Mouse (Mus musculus): ENCODE results near the gene Lrfn2. TPM values are rescaled to one million over a fixed set of nuclear protein-coding genes. Genes with fewer than 3 reads are reported as not detected.

Lrfn2 gene
- polyA plus RNA-seq, 1 experiment from 2014 or later = 1.1 TPM

DNA sequence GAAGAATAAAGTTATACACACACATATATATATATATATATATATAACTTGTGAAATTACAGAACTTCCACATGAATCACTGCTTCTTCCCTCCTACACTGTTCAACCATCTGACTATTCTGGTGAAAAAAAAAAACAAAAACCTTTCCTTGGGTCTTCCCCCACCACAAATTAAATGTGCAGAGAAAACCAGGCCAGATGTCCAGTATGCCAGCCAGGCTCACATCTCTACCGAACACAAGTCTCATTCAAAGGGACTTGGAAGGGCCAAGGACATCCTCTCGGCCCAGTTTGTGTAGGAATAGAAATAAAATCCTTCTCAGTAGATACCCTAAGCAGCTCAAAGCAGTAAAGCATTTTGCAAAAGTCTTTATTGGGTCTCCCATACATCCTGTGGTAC, 179.7 kb downstream of the Lrfn2 start:
- no peaks in the 10 kb centered on the region for H3K4me1 ChIP-seq (replicated peaks; ENCODE audit: control insufficient read depth, insufficient read depth, low read length)
- H3K27me3 ChIP-seq (ENCODE audit: control insufficient read depth, insufficient read depth, low read length) = no peaks in the 10 kb centered on the region
- no peak for ATAC-seq (replicated peaks; ENCODE audit: low FRiP score)
- DNase-seq (ENCODE audit: low spot score) = no peak
- H3K4me3 ChIP-seq (ENCODE audit: low read depth, low read length) = no peak overlapping the region
- H3K27ac ChIP-seq (ENCODE audit: low read depth, low read length) = no peak overlapping the region
- no peak overlapping the region for H3K4me2 ChIP-seq (ENCODE audit: low read depth, low read length, severe bottlenecking)
- 84% methylated on average over 2 of the region's 2 CpGs for WGBS
- no peak overlapping the region for H3K9ac ChIP-seq (ENCODE audit: low read length)
- no peaks in the 10 kb centered on the region for H3K9me3 ChIP-seq (ENCODE audit: control insufficient read depth, low read length)
- no peaks in the 10 kb centered on the region for H3K36me3 ChIP-seq (ENCODE audit: control insufficient read depth, insufficient read depth, low read length)

DNA sequence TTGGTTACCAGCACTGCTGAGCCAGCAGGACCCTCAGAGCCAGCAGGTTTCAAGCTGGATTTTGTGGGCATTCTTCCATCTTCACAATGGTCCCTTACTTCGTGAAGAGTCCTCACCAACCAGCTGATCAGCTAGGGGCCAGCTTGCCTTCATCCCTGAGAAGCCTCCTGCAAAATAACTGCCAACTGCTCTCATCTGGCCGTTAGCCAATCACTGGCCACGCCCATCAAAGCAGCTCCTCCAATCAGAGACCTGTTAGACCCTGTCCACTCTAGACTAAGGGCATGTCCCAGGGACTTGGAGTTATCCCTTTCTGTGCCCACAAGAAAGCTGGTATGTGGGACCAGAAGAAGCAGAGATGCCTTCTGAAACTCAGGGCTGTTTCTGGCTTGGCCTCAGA, 181.2 kb downstream of the Lrfn2 start:
- Histone ChIP-seq H3K27me3 (ENCODE audit: control insufficient read depth, insufficient read depth, low read length) (no peaks in the 10 kb centered on the region), H3K4me2 (ENCODE audit: low read depth, low read length, severe bottlenecking) (no peak overlapping the region), H3K9ac (ENCODE audit: low read length) (no peak overlapping the region), H3K27ac (ENCODE audit: low read depth, low read length) (no peak overlapping the region), H3K36me3 (ENCODE audit: control insufficient read depth, insufficient read depth, low read length) (no peaks in the 10 kb centered on the region), H3K4me3 (ENCODE audit: low read depth, low read length) (no peak overlapping the region), H3K9me3 (ENCODE audit: control insufficient read depth, low read length) (no peaks in the 10 kb centered on the region), H3K4me1 (replicated peaks; ENCODE audit: control insufficient read depth, insufficient read depth, low read length) (no peaks in the 10 kb centered on the region)
- ATAC-seq (replicated peaks; ENCODE audit: low FRiP score) (no peak), DNase-seq (ENCODE audit: low spot score) (no peak)
- 56% methylated on average over 3 of the region's 3 CpGs for WGBS

DNA sequence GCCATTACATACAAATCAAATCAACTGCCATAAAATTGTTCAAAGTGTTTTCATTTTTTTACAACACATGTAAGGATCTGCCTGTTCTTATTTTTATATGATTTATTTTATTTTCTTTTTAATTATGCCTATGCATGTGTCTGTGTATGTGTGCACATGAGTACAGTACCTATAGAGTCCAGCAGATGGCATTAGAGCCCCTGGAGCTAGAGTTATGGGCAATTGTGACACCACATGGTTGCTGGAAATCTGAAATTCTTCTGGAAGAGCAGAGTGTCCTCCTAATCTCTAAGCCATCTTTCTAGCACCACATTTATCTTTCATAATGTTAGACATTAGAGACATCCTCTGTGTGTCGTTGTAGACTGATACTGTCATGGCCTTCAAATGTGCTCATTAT, 192.0 kb downstream of the Lrfn2 start:
- Histone ChIP-seq H3K9me3 (ENCODE audit: control insufficient read depth, low read length) (no peaks in the 10 kb centered on the region), H3K4me1 (replicated peaks; ENCODE audit: control insufficient read depth, insufficient read depth, low read length) (no peaks in the 10 kb centered on the region), H3K4me3 (ENCODE audit: low read depth, low read length) (no peak overlapping the region), H3K27ac (ENCODE audit: low read depth, low read length) (no peak overlapping the region), H3K36me3 (ENCODE audit: control insufficient read depth, insufficient read depth, low read length) (no peaks in the 10 kb centered on the region), H3K4me2 (ENCODE audit: low read depth, low read length, severe bottlenecking) (no peak overlapping the region), H3K9ac (ENCODE audit: low read length) (no peak overlapping the region), H3K27me3 (ENCODE audit: control insufficient read depth, insufficient read depth, low read length) (no peaks in the 10 kb centered on the region)
- no peak for ATAC-seq (replicated peaks; ENCODE audit: low FRiP score)
- no peak for DNase-seq (ENCODE audit: low spot score)
- WGBS = 90% methylated on average over 1 of the region's 1 CpGs

DNA sequence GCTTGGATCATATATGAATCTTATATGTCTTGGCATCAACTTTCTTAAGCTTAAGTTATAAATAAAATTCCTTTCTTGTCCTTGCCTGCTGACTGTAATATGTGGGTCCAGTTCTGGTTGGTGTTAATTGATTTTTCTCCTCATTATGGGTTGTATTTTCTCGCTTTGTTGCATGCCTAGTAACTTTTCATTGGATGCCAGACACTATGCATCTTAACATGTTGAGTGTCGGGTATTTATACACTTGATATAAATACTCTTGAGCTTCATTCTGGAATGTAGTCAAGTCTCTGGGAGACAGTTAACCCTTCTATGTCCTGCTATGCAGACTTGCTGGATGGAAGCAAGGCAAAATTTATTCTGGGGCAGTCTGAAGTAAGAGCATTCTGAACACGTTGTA, 192.5 kb downstream of the Lrfn2 start:
- Histone ChIP-seq H3K9me3 (ENCODE audit: control insufficient read depth, low read length) (no peaks in the 10 kb centered on the region), H3K27me3 (ENCODE audit: control insufficient read depth, insufficient read depth, low read length) (no peaks in the 10 kb centered on the region), H3K36me3 (ENCODE audit: control insufficient read depth, insufficient read depth, low read length) (no peaks in the 10 kb centered on the region), H3K27ac (ENCODE audit: low read depth, low read length) (no peak overlapping the region), H3K4me2 (ENCODE audit: low read depth, low read length, severe bottlenecking) (no peak overlapping the region), H3K4me1 (replicated peaks; ENCODE audit: control insufficient read depth, insufficient read depth, low read length) (no peaks in the 10 kb centered on the region), H3K4me3 (ENCODE audit: low read depth, low read length) (no peak overlapping the region), H3K9ac (ENCODE audit: low read length) (no peak overlapping the region)
- 81% methylated on average over 3 of the region's 3 CpGs for WGBS
- ATAC-seq (replicated peaks; ENCODE audit: low FRiP score) = no peak
- no peak for DNase-seq (ENCODE audit: low spot score)

Small RNA genes lying within 50 kb of the gene (microRNA-seq; reads per million reads assigned to microRNA genes)
- not detected for gene Gm44304 (ENCODE audit: insufficient number of aligned reads)

Data from forebrain, embryonic 11.5 days (tissue).